Mouse (Mus musculus) forebrain, embryonic 14.5 days (tissue): ENCODE measurements at regions not wholly inside any gene's neighbourhood (a gene's known extent, or its start where the extent isn't known, plus 50 kb on each side); places are given as distances from the start of the nearest gene placed in this dataset.

Experiments used
- ATAC-seq: fragments of 200-750 bp; cut with Nextera tagmentation; 2 replicates; pipeline ENCODE4 v1.8.0; 2017; ENCODE audit warnings: mild to moderate bottlenecking, moderate library complexity
- DNase-seq: peaks from one replicate; pipeline ENCODE4 v3.0.0-alpha.2; 2015; ENCODE audit warnings: low spot score
- H3K27ac ChIP-seq: fragments of 300-500 bp; sonication (generic); 2 replicates; pipeline ENCODE4 v1.5.1; 2014; ENCODE audit warnings: low read depth, mild to moderate bottlenecking, control low read depth, low read length, moderate library complexity
- H3K27me3 ChIP-seq: fragments of 300-500 bp; sonication (generic); replicated peaks from 2 replicates; pipeline ENCODE4 v1.6.1; 2014; ENCODE audit warnings: low read length, control low read depth, mixed read lengths; ENCODE audit not compliant: control insufficient read depth, insufficient read depth
- H3K36me3 ChIP-seq: fragments of 300-500 bp; sonication (generic); 2 replicates; pipeline ENCODE4 v1.6.1; 2014; ENCODE audit warnings: low read length, control low read depth; ENCODE audit not compliant: control insufficient read depth, insufficient read depth
- H3K4me1 ChIP-seq: fragments of 300-500 bp; sonication (generic); 2 replicates; pipeline ENCODE4 v1.6.1; 2014; ENCODE audit warnings: antibody characterized with exemption, low read length, control low read depth; ENCODE audit not compliant: control insufficient read depth, insufficient read depth
- H3K4me2 ChIP-seq: fragments of 300-500 bp; sonication (generic); 2 replicates; pipeline ENCODE4 v1.6.1; 2014; ENCODE audit warnings: mild to moderate bottlenecking, control low read depth, low read length
- H3K4me3 ChIP-seq: fragments of 300-500 bp; sonication (generic); 2 replicates; pipeline ENCODE4 v1.5.1; 2014; ENCODE audit warnings: low read depth, low read length, control low read depth
- H3K9ac ChIP-seq: fragments of 300-500 bp; sonication (generic); 2 replicates; pipeline ENCODE4 v1.6.1; 2014; ENCODE audit warnings: mild to moderate bottlenecking, low read length, control low read depth, moderate library complexity
- H3K9me3 ChIP-seq: fragments of 300-500 bp; sonication (generic); replicated peaks from 2 replicates; pipeline ENCODE4 v1.6.1; 2016; ENCODE audit warnings: low read length, control low read depth, mixed read lengths; ENCODE audit not compliant: control insufficient read depth
- WGBS: fragments of 180-500 bp; shearing (Covaris S2); extraction: QIAGEN DNeasy Blood & Tissue Kit; methylation state at CpG from one replicate; pipeline ENCODE4 v1.1.7; 2014; 5-methylcytosine and 5-hydroxymethylcytosine counted together

DNA sequence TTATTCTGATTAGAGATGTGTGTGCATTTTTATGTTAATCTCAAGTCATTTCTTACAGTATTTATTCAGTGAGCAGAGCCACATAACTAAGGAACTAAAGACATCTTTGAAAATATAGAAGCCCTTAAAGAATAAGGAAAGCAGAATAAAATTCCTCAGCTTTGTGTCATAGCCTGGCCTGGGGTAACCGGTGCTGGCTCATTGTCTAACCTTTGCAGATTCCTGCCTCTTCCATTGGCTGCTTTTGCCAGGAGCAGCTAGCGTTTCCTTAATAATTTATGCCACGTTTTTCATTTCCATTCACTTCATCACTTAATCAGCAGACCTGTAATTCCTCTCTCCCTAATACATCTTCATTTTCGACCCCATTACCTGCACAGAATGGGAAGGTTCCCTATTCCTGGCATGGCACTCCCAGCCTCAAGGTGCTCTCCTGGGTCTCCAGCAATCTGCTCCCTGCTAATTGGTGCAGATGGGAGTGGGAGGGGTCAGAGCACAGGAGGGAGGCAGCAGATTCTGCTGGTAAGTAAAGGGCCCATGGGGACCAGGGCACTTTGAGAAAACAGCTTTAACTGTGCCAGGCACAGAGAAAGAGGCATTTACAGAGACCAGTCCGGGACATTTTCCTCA is 413.1 kb downstream of the Stim2 start:
- Histone ChIP-seq H3K9me3 (no peaks in the 10 kb centered on the region), H3K27me3 (no peaks in the 10 kb centered on the region), H3K4me1 (no peaks in the 10 kb centered on the region), H3K9ac (no peak overlapping the region), H3K36me3 (no peaks in the 10 kb centered on the region), H3K27ac (no peak overlapping the region), H3K4me3 (no peak overlapping the region), H3K4me2 (no peak overlapping the region)
- 46% methylated on average over 5 of the region's 5 CpGs for WGBS
- no peak for DNase-seq
- ATAC-seq: peak; percentile 44

DNA sequence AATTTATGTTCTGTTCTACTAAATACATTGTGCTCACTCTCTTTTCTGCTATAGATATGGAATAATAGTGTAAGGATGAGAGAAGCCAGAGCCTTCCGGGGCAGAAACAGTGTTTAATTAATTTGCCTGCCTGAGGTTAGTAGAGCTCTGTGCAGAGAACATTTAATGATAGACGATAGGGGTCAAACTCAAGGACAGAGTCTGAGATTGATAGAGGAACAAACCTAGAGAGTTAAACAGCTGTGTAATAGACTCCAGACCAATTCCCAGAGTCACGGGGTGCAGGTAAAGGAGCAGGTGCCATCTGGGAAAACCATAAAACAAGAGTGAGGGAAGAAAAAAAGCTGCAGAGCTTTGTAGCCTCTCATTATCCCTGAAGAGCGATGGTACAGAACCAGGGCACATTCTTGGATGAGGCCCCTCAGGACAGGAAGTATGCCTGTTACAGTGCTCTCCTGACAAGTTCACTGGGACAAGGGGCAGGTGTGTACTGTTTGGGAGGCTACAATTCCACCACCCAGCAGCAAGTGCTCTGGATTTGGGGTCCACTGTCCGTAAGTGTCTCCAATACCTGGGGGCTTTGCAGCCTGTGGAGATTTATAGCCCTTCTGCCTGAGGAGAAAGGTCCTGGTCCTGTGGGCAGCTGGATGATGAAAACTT is 421.6 kb downstream of the Stim2 start:
- no peak for DNase-seq
- H3K27me3 ChIP-seq: no peaks in the 10 kb centered on the region
- 80% methylated on average over 5 of the region's 5 CpGs for WGBS
- H3K9me3 ChIP-seq: no peaks in the 10 kb centered on the region
- no peak overlapping the region for H3K4me3 ChIP-seq
- no peaks in the 10 kb centered on the region for H3K36me3 ChIP-seq
- H3K9ac ChIP-seq: no peak overlapping the region
- H3K4me2 ChIP-seq: no peak overlapping the region
- ATAC-seq: no peak
- H3K27ac ChIP-seq: no peak overlapping the region
- no peaks in the 10 kb centered on the region for H3K4me1 ChIP-seq

DNA sequence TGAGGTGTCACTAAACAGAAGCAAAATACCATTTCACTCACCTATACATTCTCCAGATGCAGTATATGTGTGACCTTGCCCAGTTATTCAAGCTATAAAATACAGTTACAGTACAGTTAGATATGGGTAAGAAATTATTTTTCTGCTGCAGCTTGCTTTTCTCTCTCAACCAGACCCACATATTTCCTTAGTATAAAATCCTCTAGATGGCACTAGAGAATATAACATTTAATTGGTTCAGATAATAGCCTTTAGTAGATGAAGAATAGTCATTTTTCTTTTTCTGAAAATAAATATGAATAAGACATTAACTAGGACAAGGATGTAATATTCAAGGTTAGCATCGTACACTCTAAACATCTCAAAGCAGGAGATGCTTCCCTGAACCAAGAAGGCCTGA is 441.0 kb downstream of the Stim2 start:
- H3K9me3 ChIP-seq: no peaks in the 10 kb centered on the region
- H3K27ac ChIP-seq: no peak overlapping the region
- H3K36me3 ChIP-seq: no peaks in the 10 kb centered on the region
- H3K27me3 ChIP-seq: no peaks in the 10 kb centered on the region
- no peak overlapping the region for H3K4me3 ChIP-seq
- H3K4me1 ChIP-seq: no peaks in the 10 kb centered on the region
- DNase-seq (peak; percentile 43), ATAC-seq (no peak)
- 93% methylated on average over 1 of the region's 1 CpGs for WGBS
- no peak overlapping the region for H3K4me2 ChIP-seq
- H3K9ac ChIP-seq: no peak overlapping the region

DNA sequence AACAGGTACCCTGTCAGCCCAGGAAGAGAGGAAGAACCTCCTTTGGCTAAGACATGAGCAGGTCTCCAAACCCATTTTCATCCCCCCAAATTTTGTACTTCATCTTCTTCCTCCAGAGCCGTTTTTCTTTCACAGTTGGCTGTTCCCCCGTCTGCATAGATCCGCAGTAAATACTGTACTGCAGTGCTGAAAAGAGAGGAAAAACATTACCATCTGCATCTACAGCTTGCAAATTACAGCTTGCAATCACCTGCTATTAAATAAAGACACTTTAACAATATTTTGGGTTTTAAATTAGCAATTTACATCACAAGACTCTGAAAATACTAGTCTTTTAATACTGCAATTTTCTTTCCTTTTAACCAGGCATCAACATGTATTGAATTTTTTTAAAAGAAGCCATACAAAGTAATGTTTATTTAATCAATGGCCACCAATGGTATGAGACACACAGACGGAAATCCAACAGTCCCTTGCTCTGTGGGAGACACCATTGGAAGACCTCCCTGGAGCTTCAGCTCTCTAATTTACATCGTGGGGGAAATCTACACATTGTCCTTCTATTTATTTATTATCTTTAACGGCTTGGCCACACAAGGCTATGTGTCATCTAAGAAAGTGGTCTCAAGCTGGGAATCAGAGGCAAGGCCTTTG is 442.6 kb downstream of the Stim2 start:
- H3K4me2 ChIP-seq: no peak overlapping the region
- DNase-seq (peak; percentile 63), ATAC-seq (peak; percentile 68; the same call in 1 of the 2 replicates)
- H3K27ac ChIP-seq: no peak overlapping the region
- no peaks in the 10 kb centered on the region for H3K36me3 ChIP-seq
- 40% methylated on average over 6 of the region's 6 CpGs for WGBS
- no peaks in the 10 kb centered on the region for H3K4me1 ChIP-seq
- no peaks in the 10 kb centered on the region for H3K9me3 ChIP-seq
- H3K4me3 ChIP-seq: no peak overlapping the region
- H3K9ac ChIP-seq: no peak overlapping the region
- no peaks in the 10 kb centered on the region for H3K27me3 ChIP-seq

DNA sequence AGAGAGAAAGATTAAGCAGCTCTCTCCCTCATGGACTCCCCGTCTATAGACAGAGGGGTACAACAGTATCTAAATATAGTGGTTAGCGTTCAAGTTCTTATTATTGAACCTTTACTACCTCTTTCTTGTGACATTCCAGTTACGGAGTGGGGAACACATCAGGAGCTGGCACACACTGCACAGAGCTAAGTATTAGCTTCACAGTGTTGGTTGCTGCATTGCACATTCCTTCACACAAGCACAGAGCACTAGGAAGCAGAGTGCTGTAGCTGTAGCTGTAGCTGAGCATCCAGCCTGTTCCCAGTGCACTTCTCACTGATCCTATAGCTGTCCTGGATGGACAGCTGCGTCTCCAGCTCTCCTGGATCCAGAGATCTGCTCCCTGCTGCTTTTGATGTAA is 443.3 kb downstream of the Stim2 start:
- Histone ChIP-seq H3K36me3 (no peaks in the 10 kb centered on the region), H3K9ac (no peak overlapping the region), H3K4me3 (no peak overlapping the region), H3K27me3 (no peaks in the 10 kb centered on the region), H3K9me3 (no peaks in the 10 kb centered on the region), H3K4me1 (no peaks in the 10 kb centered on the region), H3K27ac (no peak overlapping the region), H3K4me2 (no peak overlapping the region)
- DNase-seq (no peak), ATAC-seq (peak; percentile 28; the same call in 1 of the 2 replicates)
- WGBS: 55% methylated on average over 4 of the region's 4 CpGs

DNA sequence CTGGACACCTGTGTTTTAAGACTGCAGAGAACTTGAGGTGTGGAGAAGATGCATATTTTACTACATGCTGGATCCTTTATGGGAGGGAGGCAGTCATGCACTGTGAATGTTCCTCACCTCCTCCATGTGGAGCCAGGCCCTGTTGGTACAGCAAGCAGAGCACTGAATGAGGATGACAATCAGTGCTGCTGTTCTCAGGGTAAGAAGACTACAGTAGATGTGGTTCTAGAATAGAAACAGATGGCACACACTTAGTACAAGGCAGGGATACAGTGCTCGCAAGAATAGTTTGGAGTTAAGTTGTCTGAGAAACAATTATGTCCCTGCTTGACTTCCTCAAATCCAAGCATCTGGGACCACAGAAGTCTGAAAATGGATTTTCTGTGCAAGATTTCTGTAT is 485.6 kb downstream of the Stim2 start:
- Histone ChIP-seq H3K4me2 (no peak overlapping the region), H3K4me3 (no peak overlapping the region), H3K9me3 (no peaks in the 10 kb centered on the region), H3K27ac (no peak overlapping the region), H3K4me1 (no peaks in the 10 kb centered on the region), H3K27me3 (no peaks in the 10 kb centered on the region), H3K36me3 (no peaks in the 10 kb centered on the region), H3K9ac (no peak overlapping the region)
- WGBS: 89% methylated on average over 1 of the region's 1 CpGs
- DNase-seq (no peak), ATAC-seq (no peak)
